Mouse (Mus musculus) embryonic stem cell, embryonic (primary cell): ENCODE measurements around the gene Prom1.

Experiments used
- CTCF ChIA-PET, 4 experiments: fragments of 300-600 bp in 2 of 4; fragments of 350-600 bp in 2 of 4; sonication (Branson Sonifier 250); formaldehyde crosslinking; loops; one replicate each; lab custom pipeline; 2022; ENCODE audit warnings: inconsistent platforms in 2 of 4; lab: Charles Lee
- POLR2A ChIA-PET, 4 experiments: fragments of 300-600 bp in 2 of 4; fragments of 350-600 bp in 2 of 4; sonication (Branson Sonifier 250); formaldehyde crosslinking; loops; one replicate each; lab custom pipeline; 2022; ENCODE audit warnings: antibody characterized with exemption in 4 of 4, inconsistent platforms in 1 of 4; lab: Charles Lee

Gene Prom1

DNA sequence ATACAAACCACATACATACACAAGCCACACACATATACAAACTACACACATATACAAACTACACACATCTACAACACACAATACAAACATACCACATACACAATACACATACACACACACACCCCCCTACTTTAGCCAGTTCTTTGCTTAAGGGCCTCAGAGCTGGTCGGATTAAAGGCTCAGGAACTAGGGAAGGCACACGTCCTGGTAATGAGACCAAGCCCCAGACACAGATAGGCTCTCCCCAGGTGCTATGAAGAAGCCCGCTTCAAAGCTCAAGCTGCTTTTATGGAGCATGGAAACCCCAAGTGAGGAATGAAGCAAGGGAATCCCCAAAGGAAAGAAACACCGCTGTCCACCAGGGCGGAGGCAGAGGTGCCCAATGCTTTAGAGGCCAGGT, 4.8 kb downstream of the Prom1 start:
- ChIA-PET CTCF (no interaction called here), POLR2A (no interaction called here)

DNA sequence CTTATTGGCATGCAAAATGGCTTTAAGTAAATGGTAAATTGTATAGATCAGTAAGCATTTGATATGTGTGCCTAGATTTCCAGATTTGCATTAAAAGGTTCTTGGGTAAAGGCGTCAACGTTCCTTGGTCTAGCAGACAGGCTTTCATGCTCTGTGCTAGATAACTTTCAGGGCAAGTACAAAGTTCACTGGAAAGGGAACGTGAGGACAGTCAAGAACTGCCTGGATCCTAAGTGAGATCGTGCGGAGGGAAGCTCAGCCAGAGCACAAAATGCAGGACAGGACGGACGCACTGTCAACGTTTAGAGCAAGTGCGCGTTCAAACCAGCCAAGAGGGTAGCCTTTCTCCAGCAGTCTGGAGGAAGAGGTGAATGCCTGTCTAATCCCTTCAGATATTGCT, 5.7 kb downstream of the Prom1 start:
- CTCF ChIA-PET = no interaction called here

DNA sequence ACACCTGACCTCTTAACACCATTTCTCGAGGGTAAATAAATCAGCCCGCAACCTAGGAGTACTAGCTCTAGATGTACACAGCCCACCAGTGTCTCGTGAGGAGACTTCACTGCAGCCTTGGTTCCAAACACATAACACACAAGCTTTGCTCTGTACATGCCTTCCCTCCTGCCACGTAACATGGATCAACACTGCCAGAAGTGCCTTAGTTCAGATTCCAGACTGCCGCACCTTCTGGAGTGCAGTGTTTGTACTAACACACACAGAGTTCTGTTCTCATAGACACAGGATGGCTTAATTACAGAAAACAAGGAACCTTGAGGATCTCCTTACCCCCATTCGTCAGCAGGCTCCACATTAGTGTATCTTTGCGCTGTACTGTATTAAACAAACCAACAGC, 6.1 kb downstream of the Prom1 start:
- CTCF ChIA-PET = no interaction called here
- POLR2A ChIA-PET = no interaction called here

More for the DNA sequence above, 5.7 kb downstream of the Prom1 start:
- POLR2A ChIA-PET = no interaction called here

- ChIA-PET CTCF (interaction anchor here in 2 of 4 experiments (0.5 to 0.6 kb wide), 2 partner anchors 37 to 195 kb away, joined by 3 to 5 read pairs; no protein-coding TSS in a partner anchor), POLR2A (no interaction called here)
These were observed 14.8 kb downstream of the Prom1 start for GRCm38 (mm10) chr5:44087034-44087433.

DNA sequence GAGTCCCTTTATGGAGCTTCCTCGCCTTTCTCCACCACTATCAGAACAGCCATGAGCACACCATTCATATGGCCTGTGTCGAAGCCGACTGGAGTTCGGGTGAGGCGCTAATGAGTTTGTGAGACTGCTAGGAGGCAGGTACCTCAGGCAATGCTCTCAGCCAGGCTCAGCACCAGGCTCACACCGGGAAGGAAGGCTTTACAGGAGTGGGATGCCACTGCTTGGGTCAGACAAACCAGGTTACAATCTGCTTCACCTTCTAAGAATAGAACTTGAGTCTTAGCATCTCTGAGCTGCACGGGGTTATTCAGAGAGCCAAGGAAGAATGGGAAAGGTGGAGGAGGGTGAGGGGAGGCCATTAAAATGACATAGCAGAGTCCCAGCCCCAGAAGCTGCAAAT, 16.0 kb downstream of the Prom1 start:
- CTCF ChIA-PET = no interaction called here
- POLR2A ChIA-PET = no interaction called here

- CTCF ChIA-PET = no interaction called here
- POLR2A ChIA-PET = interaction anchor here in 1 of 4 experiments (1.0 kb wide), 1 partner anchor 20 kb away, joined by 3 read pairs; the partner anchor contains the start of gene Prom1
These were observed 20.7 kb downstream of the Prom1 start for GRCm38 (mm10) chr5:44081108-44081507.

DNA sequence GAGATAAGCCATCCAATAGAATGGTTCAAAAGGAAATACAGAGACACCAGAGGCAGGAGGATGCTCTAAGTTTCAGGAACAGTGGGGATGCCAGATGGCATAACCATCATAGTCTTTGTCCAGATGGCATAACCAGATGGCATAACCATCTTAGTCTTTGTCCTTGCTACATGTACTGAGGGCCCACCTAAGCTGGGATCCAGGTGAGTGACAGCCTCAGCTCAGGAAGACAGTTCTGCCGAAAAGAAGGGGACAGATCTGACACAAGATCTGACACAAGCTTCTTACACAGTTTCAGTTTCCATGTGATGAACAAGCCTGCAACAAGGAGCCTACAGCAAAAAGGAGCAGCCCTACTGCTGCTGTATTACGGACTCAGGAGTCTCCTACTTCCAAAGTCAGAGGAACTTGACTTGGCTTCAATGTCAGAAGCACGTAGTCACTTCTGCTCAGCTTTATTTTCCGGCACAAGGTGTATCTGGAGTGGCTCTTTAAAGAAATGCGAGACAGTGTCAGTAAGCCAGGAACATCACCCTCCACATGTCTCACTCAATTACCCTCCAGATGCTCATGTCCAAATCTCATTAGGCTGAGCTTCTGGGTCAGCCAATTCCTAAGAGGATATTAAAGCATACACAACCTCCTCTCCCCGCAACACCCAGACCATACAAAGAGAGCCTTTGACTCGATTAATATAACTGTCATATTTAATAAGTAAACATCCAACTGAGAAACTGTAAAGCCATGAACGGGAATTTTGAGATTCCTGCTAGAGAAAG, 21.4 kb downstream of the Prom1 start:
- ChIA-PET CTCF (no interaction called here), POLR2A (interaction anchor here in 1 of 4 experiments (1.0 kb wide), 1 partner anchor 21 kb away, joined by 3 read pairs; the partner anchor contains the start of gene Prom1)

DNA sequence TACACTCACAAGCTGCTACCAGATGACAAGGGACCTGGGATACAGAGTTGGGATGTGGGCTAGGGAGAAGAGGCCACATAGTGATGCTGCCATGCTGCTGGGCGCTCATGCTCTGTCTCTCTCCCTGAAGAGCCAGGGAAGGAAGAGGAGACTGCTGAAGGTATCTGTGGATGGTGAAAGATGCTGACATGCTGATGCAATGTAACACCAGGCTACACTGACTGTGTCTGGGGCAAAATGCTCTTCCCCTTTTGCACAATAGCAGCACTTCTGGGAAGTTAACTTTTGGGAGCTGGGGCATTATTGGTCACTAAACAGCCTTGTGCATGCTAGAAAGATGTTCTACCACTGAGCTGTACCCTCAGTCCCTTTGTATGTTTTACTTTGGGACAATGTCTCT, 26.4 kb downstream of the Prom1 start:
- POLR2A ChIA-PET = interaction anchor here in 1 of 4 experiments (1.0 kb wide), 1 partner anchor 25 kb away, joined by 3 read pairs; no protein-coding TSS in a partner anchor

GRCm38 (mm10) chr5:44073634-44074033, 28.2 kb downstream of the Prom1 start:
- POLR2A ChIA-PET = no interaction called here
- CTCF ChIA-PET = no interaction called here

More for the DNA sequence above, 26.4 kb downstream of the Prom1 start:
- CTCF ChIA-PET = no interaction called here

GRCm38 (mm10) chr5:44070529-44071133, 31.2 kb downstream of the Prom1 start:
- POLR2A ChIA-PET = interaction anchor here in 1 of 4 experiments (0.6 kb wide), 1 partner anchor 80 kb away, joined by 3 read pairs; no protein-coding TSS in a partner anchor
- CTCF ChIA-PET = interaction anchor here in 1 of 4 experiments (0.7 kb wide), 1 partner anchor 1137 kb away, joined by 3 read pairs; no protein-coding TSS in a partner anchor

DNA sequence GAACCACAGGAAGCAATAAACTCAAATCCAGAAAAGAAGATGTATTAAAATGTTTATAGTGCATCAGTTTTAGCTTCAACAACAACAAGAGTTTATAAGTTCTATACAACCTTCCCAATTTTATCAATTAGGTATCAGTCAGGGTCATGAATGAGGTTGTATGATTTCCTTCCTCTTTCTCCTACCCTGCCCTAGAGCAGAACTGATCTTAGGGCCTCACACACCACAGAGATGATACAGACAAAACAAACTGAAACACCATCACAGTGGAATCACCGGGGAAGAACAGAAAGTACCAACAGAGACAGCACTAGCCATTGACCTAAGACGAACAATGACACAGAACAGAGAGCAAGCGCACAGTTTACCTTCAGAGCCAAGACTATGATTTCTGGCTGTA, 43.6 kb downstream of the Prom1 start:
- CTCF ChIA-PET = interaction anchor here in 2 of 4 experiments (0.7 to 1.2 kb wide), 3 partner anchors 8 to 307 kb away, joined by 3 read pairs; no protein-coding TSS in a partner anchor
- POLR2A ChIA-PET = interaction anchor here in 1 of 4 experiments (0.6 kb wide), 1 partner anchor 386 kb away, joined by 4 read pairs; no protein-coding TSS in a partner anchor

DNA sequence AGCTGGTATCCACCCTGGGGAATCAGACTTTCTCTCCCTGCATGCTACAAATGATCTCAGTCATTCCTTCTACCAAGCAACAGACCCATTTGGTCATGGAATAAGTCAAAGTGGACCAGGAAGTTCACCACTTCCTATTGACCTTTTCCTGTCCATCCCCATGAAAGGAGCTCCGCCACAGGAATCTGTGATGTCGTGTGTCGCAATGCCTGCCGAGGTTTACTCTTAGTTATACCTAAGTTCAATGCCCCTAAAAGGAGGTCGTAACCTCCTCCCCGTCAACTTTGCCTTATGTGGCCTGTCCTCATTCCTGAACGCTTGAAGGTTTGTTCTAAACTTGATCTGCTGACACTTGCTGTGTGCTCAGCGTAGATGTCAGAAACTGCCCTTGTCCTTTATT, 51.6 kb downstream of the Prom1 start:
- CTCF ChIA-PET = interaction anchor here in 1 of 4 experiments (0.6 to 2.1 kb wide), 2 partner anchors 9 to 53 kb away, joined by 3 to 19 read pairs; partner anchors contain the start of gene Prom1
- POLR2A ChIA-PET = interaction anchor here in 1 of 4 experiments (1.0 kb wide), 1 partner anchor 157 kb away, joined by 3 read pairs; no protein-coding TSS in a partner anchor

GRCm38 (mm10) chr5:44049395-44049976, 52.3 kb downstream of the Prom1 start:
- CTCF ChIA-PET = interaction anchor here (0.6 to 2.1 kb wide), 5 partner anchors 9 to 219 kb away, joined by 3 to 19 read pairs (median 3); partner anchors contain the start of gene Prom1 (in 1 of the 4)
- POLR2A ChIA-PET = interaction anchor here in 1 of 4 experiments (1.0 kb wide), 1 partner anchor 158 kb away, joined by 3 read pairs; no protein-coding TSS in a partner anchor

- ChIA-PET POLR2A (interaction anchor here in 1 of 4 experiments (1.0 kb wide), 2 partner anchors 83 to 159 kb away, joined by 3 to 5 read pairs; no protein-coding TSS in a partner anchor), CTCF (interaction anchor here (0.5 to 2.1 kb wide), 24 partner anchors 9 to 1705 kb away, joined by 3 to 19 read pairs (median 3); partner anchors contain the start of gene Prom1 (in 1 of the 4))
These were observed 53.1 kb downstream of the Prom1 start for GRCm38 (mm10) chr5:44048568-44049363.

GRCm38 (mm10) chr5:44041725-44042124, 60.1 kb downstream of the Prom1 start:
- POLR2A ChIA-PET = no interaction called here

GRCm38 (mm10) chr5:44041056-44041455, 60.8 kb downstream of the Prom1 start:
- POLR2A ChIA-PET = interaction anchor here in 1 of 4 experiments (1.0 kb wide), 1 partner anchor 11 kb away, joined by 4 read pairs; no protein-coding TSS in a partner anchor
- CTCF ChIA-PET = interaction anchor here in 1 of 4 experiments (1.3 kb wide), 1 partner anchor 117 kb away, joined by 3 read pairs; no protein-coding TSS in a partner anchor

More at GRCm38 (mm10) chr5:44041725-44042124, 60.1 kb downstream of the Prom1 start:
- CTCF ChIA-PET = no interaction called here

GRCm38 (mm10) chr5:43998295-43998989, 103.4 kb downstream of the Prom1 start:
- CTCF ChIA-PET = interaction anchor here in 1 of 4 experiments (1.1 to 1.2 kb wide), 2 partner anchors 8 to 75 kb away, joined by 3 read pairs; no protein-coding TSS in a partner anchor
- POLR2A ChIA-PET = interaction anchor here in 1 of 4 experiments (1.2 kb wide), 1 partner anchor 325 kb away, joined by 4 read pairs; no protein-coding TSS in a partner anchor
